Mouse (Mus musculus): ENCODE results near the gene Svep1.

DNA sequence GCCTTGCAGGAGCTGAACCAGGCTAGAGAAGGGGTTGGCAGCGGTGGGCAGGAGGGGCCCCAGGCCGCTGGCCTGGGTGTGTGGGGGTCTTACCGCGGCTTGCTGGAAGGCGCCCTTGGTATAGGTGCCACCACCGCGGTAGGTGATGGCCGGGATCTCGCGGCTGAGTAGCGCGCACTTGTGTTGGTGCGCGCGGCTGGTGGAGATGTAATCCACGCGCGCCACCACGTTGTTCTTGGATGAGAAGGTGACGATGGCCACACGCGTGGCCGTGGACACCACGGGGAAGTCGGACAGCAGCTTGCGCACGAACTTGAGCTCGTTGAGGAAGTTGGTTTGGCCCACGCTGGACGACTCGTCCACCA, 927 bp downstream of the Svep1 start:
- TF ChIP-seq POLR2A (IDR thresholded peaks at IDR 0.05; ENCODE audit: insufficient read depth, low read length) (no peak), EP300 (IDR thresholded peaks at IDR 0.05; ENCODE audit: insufficient read depth, low read depth, low read length) (no peak)

All from ES-Bruce4 (cell line).